Comparison of ENCODE assay signal across 8 mouse cellular contexts in the genomic region with DNA sequence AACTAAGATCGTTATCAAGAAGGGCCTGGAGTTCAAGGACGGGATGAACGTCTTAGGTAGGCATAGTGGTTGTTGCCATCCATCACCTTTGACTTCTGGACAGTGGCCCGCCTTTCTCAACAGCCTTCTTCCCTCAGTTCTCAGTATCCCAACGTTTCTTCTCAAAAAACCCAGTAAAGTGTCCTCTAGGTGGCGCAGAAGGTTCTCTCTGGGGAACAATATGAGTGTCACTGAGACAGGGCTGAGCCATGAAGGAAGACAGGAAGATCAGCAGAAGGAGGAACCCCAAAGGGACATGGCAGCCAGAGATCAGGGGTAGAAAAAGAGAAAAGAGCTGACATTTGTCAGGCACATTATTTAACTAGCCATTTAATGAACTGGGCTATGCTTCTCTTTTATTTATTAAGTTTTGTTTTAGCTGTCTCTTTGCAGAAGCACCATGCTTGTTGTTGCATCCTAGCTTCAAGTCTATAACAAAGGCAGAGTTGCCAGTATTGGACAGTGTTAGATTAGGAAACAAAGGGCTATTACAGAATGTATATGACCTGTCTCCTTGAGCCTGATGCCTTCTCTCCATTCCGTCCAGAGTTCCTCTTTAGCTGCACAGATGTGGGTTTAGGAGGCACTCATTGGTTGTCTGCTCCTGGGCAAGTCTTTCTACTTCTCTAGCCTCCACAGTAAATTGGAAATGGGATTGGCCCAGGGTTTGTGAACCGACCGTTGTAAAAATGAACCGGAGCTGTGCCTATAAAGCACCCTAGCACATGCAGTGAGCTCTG.
DNase-seq lines count a peak whose midpoint lies in the region.

No protein-coding gene starts in this region.

- peak; percentile 61 for DNase-seq in gastrocnemius, adult 18-20 months (ENCODE audit: low spot score)
- no peak for DNase-seq in gastrocnemius, postnatal 25 days
- DNase-seq in CD8-positive naive resting alpha-beta T cell, adult 2 months (ENCODE audit: low read depth in 2 of 2, low spot score in 2 of 2), result peak; percentile 24 to 47
- peak; percentile 71 for DNase-seq in brain, adult 2 months (ENCODE audit: low read depth, low spot score)
- DNase-seq in heart, postnatal 14 days, result peak; percentile 31 to 69
- peak; percentile 58 to 77 for DNase-seq in left cerebral cortex, postnatal 25 days (ENCODE audit: low spot score in 2 of 2)
- DNase-seq in monocyte, adult 2 months (ENCODE audit: low read depth in 1 of 2, low spot score in 2 of 2), result peak; percentile 28 to 33
- DNase-seq in testis, postnatal 10 days (ENCODE audit: low spot score), result peak; percentile 67

- intact Hi-C loops in heart, postnatal 14 days (cut with DNase I), result loop anchor here (2.0 to 5.0 kb wide), 3 partner anchors 57 to 319 kb away; no protein-coding TSS in a partner anchor
- intact Hi-C loops in left cerebral cortex, postnatal 25 days (cut with DNase I), result loop anchor here (2.0 to 5.0 kb wide), 3 partner anchors 39 to 147 kb away; no protein-coding TSS in a partner anchor
